Mouse (Mus musculus) liver, embryonic 16.5 days (tissue): ENCODE data around the gene Kctd10. TPM values are rescaled to one million over a fixed set of nuclear protein-coding genes. Genes with fewer than 3 reads are reported as not detected.

Source experiments
- ATAC-seq: fragments of 200-750 bp; cut with Nextera tagmentation; 2 replicates; pipeline ENCODE4 v1.8.0; 2017; ENCODE audit warnings: low read depth, mild to moderate bottlenecking, moderate number of reproducible peaks, moderate library complexity
- H3K27ac ChIP-seq: fragments of 300-500 bp; sonication (generic); 2 replicates; pipeline ENCODE4 v1.5.1; 2014; ENCODE audit warnings: mild to moderate bottlenecking, low read length
- H3K27me3 ChIP-seq: fragments of 300-500 bp; sonication (generic); 2 replicates; pipeline ENCODE4 v1.6.1; 2014; ENCODE audit warnings: low read depth, low read length, mixed read lengths; ENCODE audit not compliant: control insufficient read depth, insufficient read depth
- H3K36me3 ChIP-seq: fragments of 300-500 bp; sonication (generic); 2 replicates; pipeline ENCODE4 v1.6.1; 2014; ENCODE audit warnings: mild to moderate bottlenecking; ENCODE audit not compliant: control insufficient read depth, insufficient read depth
- H3K4me1 ChIP-seq: fragments of 300-500 bp; sonication (generic); 2 replicates; pipeline ENCODE4 v1.6.1; 2014; ENCODE audit warnings: low read depth, low read length, mixed read lengths; ENCODE audit not compliant: control insufficient read depth
- H3K4me2 ChIP-seq: fragments of 300-500 bp; sonication (generic); 2 replicates; pipeline ENCODE4 v1.6.1; 2014; ENCODE audit warnings: low read depth, low read length, mixed read lengths
- H3K4me3 ChIP-seq: fragments of 300-500 bp; sonication (generic); 2 replicates; pipeline ENCODE4 v1.5.1; 2014; ENCODE audit warnings: low read depth, mild to moderate bottlenecking, low read length
- H3K9ac ChIP-seq: fragments of 300-500 bp; sonication (generic); 2 replicates; pipeline ENCODE4 v1.6.1; 2014; ENCODE audit warnings: low read depth, low read length
- H3K9me3 ChIP-seq: fragments of 300-500 bp; sonication (generic); replicated peaks from 2 replicates; pipeline ENCODE4 v1.6.1; 2016; ENCODE audit warnings: low read length; ENCODE audit not compliant: control insufficient read depth
- WGBS: fragments of 180-500 bp; shearing (Covaris S2); extraction: QIAGEN DNeasy Blood & Tissue Kit; methylation state at CpG from one replicate; pipeline ENCODE4 v1.1.7; 2014; ENCODE audit not compliant: insufficient replicate concordance; 5-methylcytosine and 5-hydroxymethylcytosine counted together
- polyA plus RNA-seq: library from polyadenylated mRNA; unstranded; fragments of >200 nt; fragmentation: Nextera tagmentation; extraction: Ambion mirVana; gene quantifications from 2 replicates; pipeline ENCODE4 v1.2.1, GENCODE M21; 2015

Kctd10 gene
- polyA plus RNA-seq, 1 experiment from 2014 or later, result 22.8 TPM

- no peak for ATAC-seq
- H3K4me2 ChIP-seq, result no peak overlapping the region
- no peak overlapping the region for H3K27ac ChIP-seq
- no peak overlapping the region for H3K4me3 ChIP-seq
- H3K4me1 ChIP-seq, result peaks cover 2% of the 10 kb centered on the region; the same call in 1 of the 2 replicates
- 63% methylated on average over 8 of the region's 8 CpGs for WGBS
- H3K9ac ChIP-seq, result no peak overlapping the region
- H3K36me3 ChIP-seq, result peaks cover 39% of the 10 kb centered on the region
- no peaks in the 10 kb centered on the region for H3K9me3 ChIP-seq
- no peaks in the 10 kb centered on the region for H3K27me3 ChIP-seq
Measured at GRCm38 (mm10) chr5:114416855-114417254, 36.5 kb upstream of the Kctd10 start.

GRCm38 (mm10) chr5:114415606-114416005 is 35.3 kb upstream of the Kctd10 start:
- Histone ChIP-seq H3K36me3 (peaks cover 51% of the 10 kb centered on the region), H3K4me3 (no peak overlapping the region), H3K4me1 (no peaks in the 10 kb centered on the region), H3K4me2 (no peak overlapping the region), H3K27me3 (no peaks in the 10 kb centered on the region), H3K9ac (no peak overlapping the region), H3K9me3 (no peaks in the 10 kb centered on the region), H3K27ac (no peak overlapping the region)
- WGBS, result 86% methylated on average over 5 of the region's 5 CpGs
- ATAC-seq, result no peak

- H3K36me3 ChIP-seq, result peaks cover 57% of the 10 kb centered on the region
- H3K4me3 ChIP-seq, result no peak overlapping the region
- no peaks in the 10 kb centered on the region for H3K9me3 ChIP-seq
- no peak overlapping the region for H3K9ac ChIP-seq
- H3K4me2 ChIP-seq, result no peak overlapping the region
- no peaks in the 10 kb centered on the region for H3K27me3 ChIP-seq
- WGBS, result 72% methylated on average over 16 of the region's 16 CpGs
- H3K27ac ChIP-seq, result no peak overlapping the region
- ATAC-seq, result peak; percentile 40; the same call in 1 of the 2 replicates
- no peaks in the 10 kb centered on the region for H3K4me1 ChIP-seq
Measured at GRCm38 (mm10) chr5:114413067-114413735, 32.9 kb upstream of the Kctd10 start.

GRCm38 (mm10) chr5:114412361-114412998 is 32.2 kb upstream of the Kctd10 start:
- H3K36me3 ChIP-seq, result peaks cover 64% of the 10 kb centered on the region
- no peak overlapping the region for H3K4me2 ChIP-seq
- ATAC-seq, result no peak

GRCm38 (mm10) chr5:114410429-114410828 is 30.1 kb upstream of the Kctd10 start:
- ATAC-seq, result no peak

More at GRCm38 (mm10) chr5:114412361-114412998, 32.2 kb upstream of the Kctd10 start:
- Histone ChIP-seq H3K4me1 (no peaks in the 10 kb centered on the region), H3K9ac (no peak overlapping the region), H3K27me3 (no peaks in the 10 kb centered on the region), H3K4me3 (no peak overlapping the region), H3K27ac (no peak overlapping the region), H3K9me3 (no peaks in the 10 kb centered on the region)
- 81% methylated on average over 23 of the region's 23 CpGs for WGBS

GRCm38 (mm10) chr5:114408846-114409245 is 28.5 kb upstream of the Kctd10 start:
- H3K4me3 ChIP-seq, result no peak overlapping the region
- H3K36me3 ChIP-seq, result peaks cover 67% of the 10 kb centered on the region
- no peaks in the 10 kb centered on the region for H3K9me3 ChIP-seq
- H3K27ac ChIP-seq, result no peak overlapping the region
- H3K4me1 ChIP-seq, result no peaks in the 10 kb centered on the region
- H3K9ac ChIP-seq, result no peak overlapping the region
- no peak overlapping the region for H3K4me2 ChIP-seq
- no peaks in the 10 kb centered on the region for H3K27me3 ChIP-seq
- no peak for ATAC-seq
- 86% methylated on average over 11 of the region's 11 CpGs for WGBS

More at GRCm38 (mm10) chr5:114410429-114410828, 30.1 kb upstream of the Kctd10 start:
- Histone ChIP-seq H3K27me3 (no peaks in the 10 kb centered on the region), H3K4me2 (no peak overlapping the region), H3K4me1 (no peaks in the 10 kb centered on the region), H3K9ac (no peak overlapping the region), H3K9me3 (no peaks in the 10 kb centered on the region), H3K27ac (no peak overlapping the region), H3K36me3 (peaks cover 67% of the 10 kb centered on the region), H3K4me3 (no peak overlapping the region)
- 89% methylated on average over 13 of the region's 13 CpGs for WGBS

GRCm38 (mm10) chr5:114407810-114408209 is 27.5 kb upstream of the Kctd10 start:
- Histone ChIP-seq H3K4me3 (no peak overlapping the region), H3K27me3 (no peaks in the 10 kb centered on the region), H3K4me2 (no peak overlapping the region), H3K27ac (no peak overlapping the region), H3K9ac (no peak overlapping the region), H3K4me1 (no peaks in the 10 kb centered on the region), H3K36me3 (peaks cover 75% of the 10 kb centered on the region), H3K9me3 (no peaks in the 10 kb centered on the region)
- no peak for ATAC-seq
- WGBS, result 82% methylated on average over 9 of the region's 9 CpGs

- H3K36me3 ChIP-seq, result peaks cover 75% of the 10 kb centered on the region
- no peak for ATAC-seq
- H3K4me3 ChIP-seq, result no peak overlapping the region
- no peaks in the 10 kb centered on the region for H3K27me3 ChIP-seq
- H3K9ac ChIP-seq, result no peak overlapping the region
- no peaks in the 10 kb centered on the region for H3K9me3 ChIP-seq
- 76% methylated on average over 10 of the region's 10 CpGs for WGBS
- H3K4me2 ChIP-seq, result no peak overlapping the region
- H3K27ac ChIP-seq, result no peak overlapping the region
- no peaks in the 10 kb centered on the region for H3K4me1 ChIP-seq
Measured at GRCm38 (mm10) chr5:114407269-114407668, 27.0 kb upstream of the Kctd10 start.

- ATAC-seq, result no peak
- Histone ChIP-seq H3K9ac (no peak overlapping the region), H3K36me3 (peaks cover 75% of the 10 kb centered on the region), H3K27me3 (no peaks in the 10 kb centered on the region), H3K4me1 (no peaks in the 10 kb centered on the region), H3K4me3 (no peak overlapping the region), H3K9me3 (no peaks in the 10 kb centered on the region), H3K27ac (no peak overlapping the region), H3K4me2 (no peak overlapping the region)
- 90% methylated on average over 14 of the region's 14 CpGs for WGBS
Measured at GRCm38 (mm10) chr5:114406592-114406991, 26.3 kb upstream of the Kctd10 start.
